Mouse (Mus musculus) cerebellum, postnatal 25 days (tissue): ENCODE data around the gene Xirp1.
"Not testable (repeated sequence)": the region's sequence is repeated elsewhere in the genome, so short reads cannot be mapped to it uniquely, and the experiment has no call there.

Source experiments
- DNase-seq, 2 experiments: peaks; one replicate each; pipeline ENCODE4 v3.0.0; 2021; ENCODE audit warnings: mixed read lengths in 2 of 2

Gene Xirp1

GRCm38 (mm10) chr9:120016956-120017355 is 6.4 kb downstream of the Xirp1 start:
- no peak for DNase-seq

GRCm38 (mm10) chr9:120014828-120015227 is 8.6 kb downstream of the Xirp1 start:
- no peak for DNase-seq

- DNase-seq = no peak
Observed at GRCm38 (mm10) chr9:120013251-120013820, 10.1 kb downstream of the Xirp1 start.

- no peak for DNase-seq
Observed at GRCm38 (mm10) chr9:120012781-120013180, 10.6 kb downstream of the Xirp1 start.

GRCm38 (mm10) chr9:120012161-120012560 is 11.2 kb downstream of the Xirp1 start:
- DNase-seq = not testable (repeated sequence)

GRCm38 (mm10) chr9:120011533-120011932 is 11.9 kb downstream of the Xirp1 start:
- DNase-seq = peak; percentile 80 to 89

GRCm38 (mm10) chr9:120010781-120011511 is 12.5 kb downstream of the Xirp1 start:
- DNase-seq = peak; percentile 99 to 100

GRCm38 (mm10) chr9:120009871-120010270 is 13.5 kb downstream of the Xirp1 start:
- no peak for DNase-seq

GRCm38 (mm10) chr9:120009226-120009841 is 14.1 kb downstream of the Xirp1 start:
- DNase-seq = no peak

GRCm38 (mm10) chr9:120007833-120008232 is 15.6 kb downstream of the Xirp1 start:
- DNase-seq = no peak

- DNase-seq = no peak
Observed at GRCm38 (mm10) chr9:120005936-120006335, 17.5 kb downstream of the Xirp1 start.

GRCm38 (mm10) chr9:120002893-120003292 is 20.5 kb downstream of the Xirp1 start:
- DNase-seq = no peak

- DNase-seq = peak in 1 of 2 experiments; percentile 53
Observed at GRCm38 (mm10) chr9:120001945-120002725, 21.3 kb downstream of the Xirp1 start.

GRCm38 (mm10) chr9:120000761-120001160 is 22.6 kb downstream of the Xirp1 start:
- no peak for DNase-seq

GRCm38 (mm10) chr9:119999636-120000035 is 23.8 kb downstream of the Xirp1 start:
- DNase-seq = no peak

- DNase-seq = no peak
Observed at GRCm38 (mm10) chr9:119998776-119999175, 24.6 kb downstream of the Xirp1 start.

GRCm38 (mm10) chr9:119996080-119996479 is 27.3 kb downstream of the Xirp1 start:
- no peak for DNase-seq

- no peak for DNase-seq
Observed at GRCm38 (mm10) chr9:119994207-119994606, 29.2 kb downstream of the Xirp1 start.

- DNase-seq = no peak
Observed at GRCm38 (mm10) chr9:119993092-119993844, 30.1 kb downstream of the Xirp1 start.

GRCm38 (mm10) chr9:119991310-119991709 is 32.1 kb downstream of the Xirp1 start:
- DNase-seq = no peak

GRCm38 (mm10) chr9:119988304-119988703 is 35.1 kb downstream of the Xirp1 start:
- no peak for DNase-seq

- no peak for DNase-seq
Observed at GRCm38 (mm10) chr9:119985881-119986574, 37.4 kb downstream of the Xirp1 start.
